Mouse (Mus musculus) testis, adult 10 weeks (tissue): ENCODE results near the gene Gm20388. TPM values are rescaled to one million over a fixed set of nuclear protein-coding genes. Genes with fewer than 3 reads are reported as not detected.

Source experiments
- polyA plus RNA-seq: library from polyadenylated mRNA; stranded (reverse); fragments of 350-450 nt; fragmentation: Illumina TruSeq; extraction: RNeasy Lipid Tissue Mini Kit (QIAGEN cat#74804); gene quantifications from one replicate; pipeline ENCODE4 v1.2.3, GENCODE M21; 2014; ENCODE audit warnings: low read depth, low replicate concordance

Gm20388 gene
- polyA plus RNA-seq = 0.56 TPM

DNA sequence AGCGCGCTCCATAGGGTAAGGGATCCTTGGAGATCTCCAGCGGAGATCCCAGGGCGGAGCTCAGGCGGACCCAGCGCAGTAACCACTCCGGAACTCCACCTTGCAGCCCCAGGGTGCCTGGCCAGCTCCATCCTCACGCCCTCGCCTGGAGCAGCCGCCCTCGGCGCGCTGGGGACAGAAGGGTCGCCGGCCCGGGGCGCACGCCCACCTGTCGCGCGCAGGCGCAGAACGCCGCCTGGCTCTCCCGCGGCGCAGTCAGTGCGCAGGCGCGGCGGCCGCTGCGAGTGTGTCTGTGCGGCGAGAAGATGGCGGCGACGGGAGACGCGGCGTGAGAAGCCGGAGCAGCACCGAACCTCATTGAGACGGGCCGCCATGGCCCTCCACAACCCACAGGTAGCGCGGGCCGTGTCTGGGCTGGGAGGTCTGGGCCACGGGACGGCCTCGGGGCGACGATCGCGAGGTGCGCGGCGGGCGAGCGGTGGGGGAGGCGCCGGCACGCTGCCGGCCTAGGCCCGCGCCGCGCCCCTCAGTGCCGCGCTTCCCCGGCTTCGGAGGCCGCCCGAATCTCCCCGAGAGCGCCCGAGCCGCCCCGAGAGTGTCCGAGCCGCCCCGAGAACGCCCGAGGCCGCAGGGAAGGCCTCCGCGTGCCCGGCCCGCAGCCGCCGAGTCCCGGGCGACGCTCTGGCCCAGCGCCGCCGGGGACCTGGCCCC, at the start of gene Gm20388:
TSS of gene Gm20388 (plus strand) at position 295 of the 711 bp plus-strand sequence.

DNA sequence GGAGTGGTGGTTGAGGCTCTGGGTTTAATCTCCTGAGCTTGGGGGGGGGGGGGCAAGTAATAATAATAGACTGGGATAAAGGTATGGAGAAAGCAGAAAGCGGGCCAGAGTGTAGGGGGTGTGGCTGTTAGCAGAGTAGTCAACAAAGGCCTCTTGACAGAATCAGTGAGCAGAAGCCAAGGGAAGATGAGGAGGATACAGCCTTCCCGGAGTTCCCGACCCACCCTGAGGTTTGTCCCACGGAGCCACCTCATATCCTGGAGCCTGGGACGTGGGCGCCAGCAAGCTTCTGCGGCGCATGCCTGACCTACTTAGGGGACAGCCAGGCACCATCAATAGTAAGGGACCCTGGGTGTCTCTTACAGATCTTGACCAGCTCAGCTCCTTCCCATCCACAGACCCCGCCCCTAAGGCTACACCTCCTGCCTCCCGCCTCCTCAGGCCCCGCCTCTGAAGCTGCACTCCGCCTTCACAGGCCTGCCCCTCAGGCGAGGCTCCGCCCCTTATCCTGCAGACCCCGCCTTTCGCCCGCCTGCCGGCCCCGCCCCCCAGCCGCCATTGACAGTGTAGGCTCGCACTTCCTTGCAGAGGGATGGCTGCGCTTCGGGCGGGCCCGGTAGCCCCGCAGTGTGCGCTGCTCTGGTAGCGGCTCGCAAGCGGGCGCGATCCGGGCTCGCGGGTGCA, 48.8 kb upstream of the Gm20388 start, which contains the start of gene Klhl36:
TSS of gene Klhl36 (plus strand) at position 561 of the 684 bp plus-strand sequence.

DNA sequence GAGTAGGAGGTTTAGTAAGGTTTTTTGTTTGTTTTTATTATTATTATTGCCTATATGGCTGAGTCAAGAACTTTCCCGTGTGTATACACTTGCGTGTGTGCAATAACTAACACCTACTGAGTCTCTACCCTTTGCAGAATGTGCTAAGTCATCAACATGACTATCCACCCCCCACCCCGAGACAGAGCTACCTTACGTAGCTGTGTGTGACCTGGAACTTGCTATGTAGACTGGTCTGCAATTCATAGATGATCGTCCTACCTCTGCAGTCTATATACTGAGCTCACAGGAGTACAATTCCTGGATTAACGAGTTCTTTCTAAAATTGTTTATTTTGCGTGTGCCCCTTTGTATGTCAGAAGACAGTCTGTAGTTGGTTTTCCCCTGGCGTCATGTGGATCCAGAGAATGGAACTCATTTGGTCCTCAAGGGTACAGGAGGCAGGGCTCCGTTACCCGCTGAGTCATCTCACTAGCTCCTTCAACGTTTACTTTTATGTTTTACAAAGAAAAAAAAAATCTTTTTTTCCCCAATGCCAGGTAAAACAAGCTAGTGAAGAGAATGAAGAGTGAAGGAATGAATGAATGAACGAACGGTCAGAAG, 596 bp upstream of the Gm20388 start, which contains the start of gene Usp10:
TSS of gene Usp10 (plus strand) at position 417 of the 603 bp plus-strand sequence.

DNA sequence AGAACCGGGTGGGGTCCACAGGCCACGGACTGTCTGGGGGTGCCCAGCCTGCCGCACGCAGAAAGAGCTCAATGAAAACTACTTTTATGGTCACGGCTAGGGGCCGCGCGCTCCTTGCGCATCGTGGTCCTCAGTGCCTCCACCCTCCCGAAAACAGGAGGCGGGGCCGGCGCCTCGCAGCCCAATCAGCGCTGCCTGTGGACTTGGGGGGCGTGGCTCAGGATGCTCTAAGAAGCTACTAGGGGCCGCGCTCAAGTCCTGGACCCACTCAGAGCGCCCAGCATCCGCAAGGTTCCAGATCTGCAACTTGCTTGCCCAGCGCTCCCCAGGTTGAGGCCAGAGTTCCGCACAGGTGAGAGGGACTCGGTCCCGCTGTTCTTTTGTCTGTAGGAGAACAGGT, 81.6 kb downstream of the Gm20388 start, which contains the start of gene Crispld2:
TSS of gene Crispld2 (plus strand) at position 190 of the 400 bp plus-strand sequence.

DNA sequence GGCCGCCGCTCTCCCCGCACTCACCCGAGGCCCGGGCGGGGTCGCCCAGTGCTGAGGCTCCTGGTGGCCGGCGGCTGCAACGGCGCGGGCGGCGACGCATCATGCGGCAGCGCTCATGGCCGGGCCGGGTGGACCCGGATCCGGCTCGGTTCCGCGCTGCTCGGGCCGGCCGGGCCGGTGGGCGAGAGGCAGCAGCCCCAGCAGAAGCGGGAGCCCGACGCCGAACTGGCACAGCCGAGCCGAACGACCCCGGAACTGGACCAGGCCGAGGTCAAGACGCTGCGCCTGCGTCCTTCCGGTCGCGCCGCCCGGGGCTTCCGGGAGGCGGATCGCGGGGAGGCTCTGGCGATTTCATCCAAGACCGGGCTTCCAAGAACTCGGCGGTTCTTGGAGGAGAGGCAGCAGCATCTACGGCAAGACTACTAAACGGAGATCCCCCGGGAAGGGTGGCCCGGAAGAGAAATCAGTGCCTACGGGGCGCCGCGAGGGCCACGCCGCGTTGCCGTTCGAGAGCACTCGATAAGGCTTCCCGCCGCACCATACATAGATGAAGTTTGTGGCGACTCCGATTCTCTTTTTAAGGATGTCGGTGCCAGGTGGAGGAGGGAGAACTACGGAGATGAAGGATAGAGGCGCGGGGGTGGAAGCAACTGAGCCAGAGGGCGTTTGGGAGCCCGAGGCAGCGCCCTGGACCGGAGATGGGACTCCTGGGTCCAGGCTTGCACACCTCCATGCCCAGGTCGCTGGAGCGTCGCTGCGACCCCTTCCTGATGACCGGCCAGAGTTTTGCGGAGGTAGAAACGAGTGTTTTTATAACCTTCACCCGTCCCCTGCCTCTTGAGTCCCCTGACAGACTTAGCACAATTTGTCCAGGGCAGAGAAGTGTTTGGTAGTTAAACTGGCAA, 190.7 kb downstream of the Gm20388 start, which contains the start of gene Zdhhc7:
TSS of gene Zdhhc7 (minus strand) at position 415 of the 905 bp plus-strand sequence.

DNA sequence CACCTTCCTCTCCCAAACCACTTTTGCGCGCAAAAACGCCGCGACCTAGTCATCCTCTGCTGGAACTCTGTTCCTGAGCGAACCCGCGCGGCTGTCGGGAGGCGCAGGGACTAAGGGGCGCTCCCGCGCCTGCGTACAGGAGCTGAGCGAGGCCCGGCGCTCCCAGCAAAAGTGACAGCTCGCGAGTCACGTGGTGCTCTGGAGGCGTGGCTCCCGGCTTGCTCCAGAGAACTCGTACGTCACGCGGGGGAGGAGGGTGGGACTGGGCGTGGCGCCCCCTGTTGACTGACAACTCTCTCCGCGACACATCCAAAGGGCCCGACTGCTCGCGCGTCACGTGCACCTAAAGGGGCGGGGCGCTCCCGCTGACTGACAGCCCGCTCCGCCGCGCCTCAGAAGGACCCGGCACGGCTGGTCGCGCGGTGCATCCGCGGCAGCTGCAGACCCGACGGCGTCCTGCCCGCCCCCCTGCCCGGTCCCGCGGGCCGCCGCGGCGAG, 203.2 kb downstream of the Gm20388 start, which contains the start of gene 6430548M08Rik:
TSS of gene 6430548M08Rik (plus strand) at position 395 of the 498 bp plus-strand sequence.

DNA sequence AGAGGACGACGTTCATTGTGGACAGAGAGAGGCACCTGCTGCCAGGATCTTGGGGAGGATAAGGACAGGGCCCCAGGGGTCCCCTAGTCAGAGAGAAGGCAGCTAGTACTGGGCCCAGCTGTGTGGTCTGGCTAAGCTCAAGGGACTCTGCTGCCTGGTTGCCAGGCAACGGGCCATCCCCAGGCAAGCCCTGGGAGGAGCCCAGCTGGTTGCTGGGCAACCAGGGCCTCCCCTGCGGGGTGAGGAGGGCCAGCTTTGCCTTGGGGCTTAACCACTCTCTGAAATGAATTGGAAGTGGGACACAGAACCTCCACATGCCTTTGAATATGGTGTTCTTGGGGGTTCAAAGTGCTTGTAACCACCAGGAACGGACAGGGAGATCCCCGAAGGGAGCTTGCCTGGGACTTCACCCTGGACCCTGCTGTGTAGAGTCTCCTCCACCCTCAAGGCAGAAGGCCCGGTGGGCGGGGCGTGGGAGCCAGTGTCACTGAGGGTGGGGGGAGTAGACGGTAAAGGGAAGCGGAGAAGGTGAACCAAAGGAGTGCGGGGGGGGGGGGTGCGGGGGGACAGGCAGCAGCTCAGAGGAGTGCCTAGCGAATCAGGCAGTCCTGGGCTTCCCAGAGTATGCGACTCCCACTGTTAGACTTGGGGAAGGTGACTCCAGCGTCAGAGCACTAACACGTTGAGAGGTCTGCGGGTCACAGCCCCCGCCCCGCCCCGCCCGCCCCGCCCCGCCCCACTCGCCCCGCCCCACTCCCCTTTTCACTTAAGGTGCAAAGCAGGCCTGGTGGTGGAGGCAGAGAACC, 266.9 kb downstream of the Gm20388 start, which contains the start of gene Fam92b:
TSS of gene Fam92b (minus strand) at position 149 of the 806 bp plus-strand sequence.

DNA sequence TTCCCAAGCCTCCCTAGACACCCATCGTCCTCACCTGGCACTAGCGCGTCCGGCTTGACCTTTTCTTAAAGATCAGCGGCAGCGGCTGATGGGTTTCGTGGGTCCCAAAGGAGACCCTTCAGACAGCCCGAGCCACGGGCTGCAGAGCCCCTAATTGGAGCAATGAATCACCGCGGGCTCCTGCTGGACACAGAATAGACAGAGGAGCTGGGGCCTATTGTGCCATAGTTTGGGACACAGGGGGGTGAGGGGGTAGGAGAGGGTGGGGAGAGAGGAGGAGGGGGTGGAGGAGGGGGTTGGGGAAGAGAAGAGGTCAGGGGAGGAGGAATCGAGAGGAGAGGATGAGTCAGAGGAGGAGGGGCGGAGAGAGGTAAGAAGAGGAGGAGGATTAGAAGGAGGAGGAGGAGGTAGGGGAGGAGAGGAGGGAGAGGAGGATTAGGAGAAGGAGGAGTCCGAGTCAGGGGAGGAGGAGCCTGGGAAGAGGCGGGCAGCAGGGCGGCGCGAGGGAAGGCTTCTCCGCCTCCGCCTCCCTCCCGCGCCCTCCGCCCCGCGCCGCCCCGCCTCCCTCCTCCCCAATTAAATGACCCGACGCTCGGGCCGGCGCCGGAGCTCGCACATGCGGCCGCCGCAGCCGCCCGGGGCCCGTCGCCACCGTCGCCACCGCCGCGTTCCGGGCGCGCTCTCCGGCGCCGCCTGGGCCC, 317.4 kb downstream of the Gm20388 start, which contains the start of gene Gse1:
TSS of gene Gse1 (plus strand) at position 566 of the 701 bp plus-strand sequence.

DNA sequence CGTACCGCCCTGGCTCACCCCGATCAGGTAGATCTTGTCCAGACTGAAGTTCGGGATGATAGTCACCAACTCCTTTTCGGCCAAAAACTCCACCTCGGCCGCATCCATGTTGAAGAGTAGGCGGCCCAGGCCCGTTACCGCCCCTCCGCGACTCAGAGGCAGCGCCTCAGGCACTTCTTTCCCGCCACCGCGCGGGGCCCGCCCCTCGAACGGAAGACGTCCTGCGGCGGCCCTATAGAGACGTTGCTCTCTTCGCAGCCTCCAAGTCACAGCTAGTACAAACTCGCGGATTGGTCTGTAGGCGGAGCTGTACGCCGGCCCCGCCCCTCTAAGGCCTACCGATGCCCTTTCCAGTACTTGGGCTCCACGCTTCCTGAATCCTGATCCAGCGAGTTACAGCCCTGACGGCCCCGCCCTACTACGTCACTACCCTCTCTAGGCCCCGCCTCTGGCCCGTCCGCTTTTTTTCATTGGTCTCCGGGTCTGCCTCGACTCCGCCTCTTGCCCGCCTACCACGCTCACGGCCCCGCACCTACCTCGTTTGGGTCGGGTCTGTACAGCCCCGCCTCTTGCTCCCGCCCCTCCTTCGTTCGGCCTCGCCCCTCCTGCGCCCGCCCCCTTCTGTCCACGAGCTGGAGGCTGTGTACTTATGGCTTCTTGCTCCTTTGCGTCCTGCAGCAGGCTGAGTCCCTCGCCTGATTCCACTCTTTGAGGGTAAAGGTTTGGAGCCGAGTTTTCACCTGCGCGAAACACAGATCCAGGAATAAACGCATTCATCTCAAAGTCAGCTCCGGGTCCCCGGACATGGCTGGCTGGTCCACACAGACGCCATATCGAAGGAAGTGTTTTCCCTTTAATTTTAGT, 678.5 kb downstream of the Gm20388 start, which contains the start of gene Gins2:
TSS of gene Gins2 (minus strand) at position 397 of the 864 bp plus-strand sequence.

DNA sequence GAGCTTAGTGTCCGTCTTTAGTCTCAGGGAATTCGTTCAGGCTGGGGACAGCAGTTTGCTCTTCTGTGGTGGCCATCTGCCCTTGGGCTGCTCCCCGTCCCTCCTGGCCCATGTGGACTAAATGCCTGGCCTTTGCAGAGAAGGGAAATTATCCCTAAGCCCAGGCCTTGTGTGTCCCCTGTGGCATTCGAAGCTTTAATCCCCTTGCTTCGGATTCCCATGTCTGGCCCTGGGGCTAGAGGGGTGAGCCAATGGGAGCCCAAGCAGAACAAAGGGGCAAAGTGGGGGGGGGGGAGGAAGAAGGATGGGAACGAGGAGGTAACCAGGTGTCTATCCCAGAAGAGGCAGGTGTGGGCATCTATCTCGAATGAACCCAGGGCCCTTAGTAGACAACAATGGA, 736.9 kb downstream of the Gm20388 start, which contains the start of gene 1190005I06Rik:
TSS of gene 1190005I06Rik (minus strand) at position 101 of the 400 bp plus-strand sequence.

DNA sequence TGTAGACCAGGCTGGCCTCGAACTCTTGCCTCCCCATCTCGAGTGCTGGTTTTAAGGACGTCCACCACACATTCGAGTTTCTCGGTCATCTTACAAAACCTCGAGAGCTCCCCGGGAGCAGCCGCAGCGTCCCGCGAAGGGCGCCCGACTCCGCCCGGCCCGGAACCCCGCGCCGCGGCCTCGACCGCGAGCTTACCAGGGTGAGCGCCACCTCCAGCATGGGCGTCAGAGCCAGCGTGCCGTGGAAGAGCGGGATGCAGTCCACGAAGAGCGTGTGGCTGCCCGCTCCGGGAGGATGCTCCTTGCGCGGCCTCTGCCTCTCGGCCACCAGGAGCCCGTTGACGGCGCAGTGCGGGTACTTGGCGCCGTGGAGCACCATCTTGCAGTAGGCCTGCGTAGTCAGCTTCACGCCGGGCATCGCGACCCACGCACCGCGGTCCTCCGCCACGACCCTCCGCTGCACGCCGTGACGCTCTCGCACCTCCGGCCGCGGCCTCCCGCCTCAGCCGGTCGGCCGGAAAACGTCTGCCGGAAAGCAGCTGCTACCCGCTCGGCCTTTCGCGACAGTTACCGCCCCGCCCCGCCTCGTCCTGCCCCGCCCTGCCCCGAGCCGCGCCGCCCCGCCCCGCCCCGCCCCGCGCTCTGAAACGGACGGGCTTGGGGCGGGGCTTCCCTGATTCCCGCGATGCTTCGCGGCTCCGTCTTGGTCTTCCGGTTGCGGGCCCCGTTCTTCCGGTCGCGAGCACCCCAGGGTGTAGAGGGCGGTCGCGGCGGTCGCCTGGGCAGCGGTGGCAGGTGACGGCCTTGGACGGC, 757.1 kb downstream of the Gm20388 start, which contains the start of the genes Gm27021 and Cox4i1:
TSS of gene Gm27021 (minus strand) at position 519 of the 813 bp plus-strand sequence.
TSS of gene Cox4i1 (plus strand) at position 662 of the 813 bp plus-strand sequence.

DNA sequence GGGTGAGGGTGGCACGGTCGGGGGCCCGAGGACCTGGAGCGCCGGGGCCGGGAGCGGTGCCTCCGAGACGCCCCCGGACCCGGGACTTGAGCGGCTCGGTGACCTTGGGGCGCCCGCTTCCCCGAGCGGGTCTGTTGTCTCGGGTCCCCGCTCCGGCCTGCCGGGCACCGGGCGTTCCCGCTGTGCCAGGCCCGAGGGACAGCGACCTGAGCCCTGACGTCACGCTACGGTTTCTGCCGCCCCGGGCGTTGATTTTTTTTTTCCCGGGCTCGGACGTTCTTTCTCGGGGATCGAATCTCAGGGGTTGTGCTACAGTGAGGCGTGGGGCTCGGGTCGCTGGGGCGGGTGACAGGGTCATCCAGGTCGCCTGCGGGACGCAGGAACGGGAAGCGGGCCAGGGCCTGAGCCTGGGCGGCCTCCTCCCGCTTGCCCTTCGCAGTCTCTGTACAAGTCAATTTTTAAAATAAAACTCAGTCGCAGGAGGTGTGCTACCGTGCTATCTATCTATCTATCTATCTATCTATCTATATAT, 757.8 kb downstream of the Gm20388 start, which contains the start of gene Emc8:
TSS of gene Emc8 (minus strand) at position 200 of the 532 bp plus-strand sequence.

DNA sequence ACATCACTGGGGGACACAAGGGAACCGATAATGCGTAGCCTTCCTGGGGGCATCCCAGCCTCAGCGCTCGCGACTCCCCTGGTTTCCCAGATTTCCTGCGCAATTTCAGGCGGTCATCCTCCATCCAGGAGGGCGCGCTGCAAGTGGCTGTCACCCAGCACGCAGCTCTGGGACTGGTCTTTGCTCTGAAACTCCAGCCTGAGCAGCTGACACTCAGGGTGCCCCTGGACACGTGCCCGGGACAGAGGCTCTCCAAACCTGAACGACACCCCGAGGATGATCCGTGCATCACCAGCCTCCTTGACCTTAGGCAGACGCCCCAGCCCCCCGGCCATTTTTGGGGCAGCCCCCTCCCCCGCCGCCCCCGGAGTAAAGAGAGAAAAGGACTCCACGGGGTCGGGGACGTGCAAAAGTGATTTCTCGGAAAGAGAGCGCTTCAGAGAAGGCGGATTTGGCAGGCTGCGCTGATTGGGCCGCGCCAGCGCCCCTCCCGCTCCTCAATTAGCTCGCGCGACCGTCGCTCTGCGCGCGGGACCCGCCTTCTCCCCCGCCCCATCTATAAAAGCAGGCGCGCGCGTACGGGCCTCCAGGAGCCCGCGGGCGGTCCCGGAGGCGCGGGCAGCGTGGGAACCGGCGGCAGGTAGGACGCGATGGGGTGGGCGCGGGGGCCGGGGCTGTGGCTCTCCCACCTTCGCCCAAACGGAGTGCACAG, 825.3 kb downstream of the Gm20388 start, which contains the start of gene Irf8:
TSS of gene Irf8 (plus strand) at position 589 of the 712 bp plus-strand sequence.

DNA sequence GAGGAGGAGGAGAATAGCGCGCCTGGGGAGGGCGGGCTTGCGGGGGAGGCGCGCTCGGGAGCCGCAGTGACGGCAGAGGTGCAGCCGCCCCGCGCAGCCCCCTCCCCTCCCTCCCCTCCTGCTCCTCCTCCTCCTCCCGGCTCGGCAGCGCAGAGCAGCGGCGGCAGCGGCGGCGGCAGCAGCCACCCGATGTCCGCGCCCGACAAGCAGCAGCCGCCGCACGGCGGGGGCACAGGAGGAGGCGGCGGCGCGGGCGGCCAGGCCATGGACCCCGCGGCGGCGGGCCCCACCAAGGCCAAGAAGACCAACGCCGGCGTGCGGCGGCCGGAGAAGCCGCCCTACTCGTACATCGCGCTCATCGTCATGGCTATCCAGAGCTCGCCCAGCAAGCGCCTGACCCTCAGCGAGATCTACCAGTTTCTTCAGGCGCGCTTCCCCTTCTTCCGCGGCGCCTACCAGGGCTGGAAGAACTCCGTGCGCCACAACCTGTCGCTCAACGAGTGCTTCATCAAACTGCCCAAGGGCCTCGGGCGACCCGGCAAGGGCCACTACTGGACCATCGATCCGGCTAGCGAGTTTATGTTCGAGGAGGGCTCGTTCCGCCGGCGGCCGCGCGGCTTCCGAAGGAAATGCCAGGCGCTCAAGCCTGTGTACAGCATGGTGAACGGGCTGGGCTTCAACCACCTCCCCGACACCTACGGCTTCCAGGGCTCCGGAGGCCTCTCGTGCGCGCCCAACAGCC, 1173.7 kb downstream of the Gm20388 start, which contains the start of gene Foxf1:
TSS of gene Foxf1 (plus strand) at position 177 of the 742 bp plus-strand sequence.

